Mouse (Mus musculus) heart, adult 2 months (tissue): ENCODE data around the gene Fchsd2. TPM values are rescaled to one million over a fixed set of nuclear protein-coding genes. Genes with fewer than 3 reads are reported as not detected.

Source experiments
- DNase-seq, 2 experiments: peaks; one replicate each; pipeline ENCODE4 v3.0.0; 2021
- H3K27ac ChIP-seq: fragments of 200-600 bp; 2 replicates; pipeline ENCODE4 v1.8.1; 2022
- H3K27me3 ChIP-seq: fragments of 200-500 bp; 2 replicates; pipeline ENCODE4 v1.6.1; 2012; ENCODE audit warnings: mild to moderate bottlenecking, low read length, inconsistent platforms, mixed read lengths; ENCODE audit not compliant: control insufficient read depth, insufficient read depth
- H3K36me3 ChIP-seq: fragments of 200-500 bp; 2 replicates; pipeline ENCODE4 v1.6.1; 2012; ENCODE audit warnings: low read length, inconsistent platforms; ENCODE audit not compliant: control insufficient read depth, insufficient read depth
- H3K4me1 ChIP-seq: fragments of 200-500 bp; 2 replicates; pipeline ENCODE4 v1.6.1; 2011; ENCODE audit warnings: low read length; ENCODE audit not compliant: control insufficient read depth, insufficient read depth
- H3K4me3 ChIP-seq: fragments of 200-600 bp; 2 replicates; pipeline ENCODE4 v1.8.1; 2022
- H3K79me2 ChIP-seq: fragments of 200-500 bp; replicated peaks from 2 replicates; pipeline ENCODE4 v1.6.1; 2012; ENCODE audit warnings: mild to moderate bottlenecking, inconsistent platforms, low read length, moderate library complexity, mixed read lengths; ENCODE audit not compliant: control insufficient read depth, insufficient read depth
- H3K9ac ChIP-seq: fragments of 200-500 bp; 2 replicates; pipeline ENCODE4 v1.6.1; 2012; ENCODE audit warnings: low read depth, mild to moderate bottlenecking, control low read depth, inconsistent platforms, low read length, mixed read lengths
- CTCF ChIP-seq: fragments of 200-600 bp; IDR thresholded peaks from 2 replicates; pipeline ENCODE4 v1.8.1; 2022; ENCODE audit warnings: antibody characterized with exemption, mild to moderate bottlenecking, moderate library complexity
- EP300 ChIP-seq: fragments of 200-500 bp; IDR thresholded peaks from 2 replicates; pipeline ENCODE4 v1.6.1; 2011; ENCODE audit warnings: low read depth, low read length, control low read depth; ENCODE audit not compliant: insufficient read depth
- POLR2A ChIP-seq: fragments of 200-500 bp; IDR thresholded peaks from 2 replicates; pipeline ENCODE4 v1.6.1; 2011; ENCODE audit warnings: mild to moderate bottlenecking, low read depth, low read length, control low read depth; ENCODE audit not compliant: insufficient read depth
- WGBS: fragments of 180-500 bp; shearing (Covaris S2); methylation state at CpG from one replicate; pipeline ENCODE4 v1.1.7; 2018; 5-methylcytosine and 5-hydroxymethylcytosine counted together
- intact Hi-C: fragments of 180-260 bp; cut with DNase I; formaldehyde crosslinking; loops from one replicate; pipeline ENCODE4 v1.15.1; 2025
- long read RNA-seq: library from polyadenylated mRNA; stranded (forward); transcript quantifications from one replicate; pipeline ENCODE4 v2.0.0, GENCODE M21; 2021
- polyA plus RNA-seq: library from polyadenylated mRNA; depleted of rRNA; stranded (reverse); fragments of >200 nt; gene quantifications from 2 replicates; pipeline ENCODE4 v1.2.3, GENCODE M21; 2012; rRNA removed
- total RNA-seq, 2 experiments: library from RNA; stranded (reverse); gene quantifications; 2 replicates each; pipeline ENCODE4 v1.2.3; 2021

Fchsd2 gene
- total RNA-seq: 10 to 100 TPM; 20.9 to 22.4 TPM
- polyA plus RNA-seq: 5.6 and 8.1 TPM in 2 replicates
- long read RNA-seq, full-length matches to known transcripts: 3 of 6 reads
- long read RNA-seq, partial matches to known transcripts: 1 of 6 reads
- long read RNA-seq, other reads (novel, unspliced or antisense): 2 of 6 reads

GRCm38 (mm10) chr7:101092618-101093017 lies at the start of gene Fchsd2:
Fchsd2 (plus strand) TSS chr7:101092863.
- Histone ChIP-seq H3K9ac (no peak within 1 kb of the TSS), H3K4me3 (no peak within 1 kb of the TSS), H3K4me1 (peaks cover 15% of the 10 kb centered on the region), H3K27ac (peak within 1 kb of the TSS; percentile 12; the same call in 1 of the 2 replicates), H3K36me3 (peaks cover 4% of the 10 kb centered on the region), H3K27me3 (no peaks in the 10 kb centered on the region), H3K79me2 (no peaks in the 10 kb centered on the region)
- WGBS: 60% methylated on average over 7 of the region's 7 CpGs
- DNase-seq: peak; percentile 34 to 66
- intact Hi-C loops: no loop called here
- TF ChIP-seq POLR2A: no peak
- TF ChIP-seq EP300: no peak
- TF ChIP-seq CTCF: no peak

GRCm38 (mm10) chr7:101043846-101044541 lies 48.7 kb upstream of the Fchsd2 start:
- no peaks in the 10 kb centered on the region for H3K27me3 ChIP-seq
- intact Hi-C loops: no loop called here
- no peak for DNase-seq
- 81% methylated on average over 8 of the region's 8 CpGs for WGBS
- H3K79me2 ChIP-seq: no peaks in the 10 kb centered on the region
- H3K36me3 ChIP-seq: no peaks in the 10 kb centered on the region
- H3K4me3 ChIP-seq: no peak overlapping the region
- peaks cover 14% of the 10 kb centered on the region for H3K4me1 ChIP-seq
- TF ChIP-seq CTCF (no peak), EP300 (no peak), POLR2A (no peak)
- no peak overlapping the region for H3K9ac ChIP-seq
- H3K27ac ChIP-seq: no peak overlapping the region

- TF ChIP-seq POLR2A (no peak), CTCF (no peak), EP300 (no peak)
- no peak overlapping the region; the same call in 1 of the 2 replicates for H3K27ac ChIP-seq
- DNase-seq: no peak
- 87% methylated on average over 5 of the region's 5 CpGs for WGBS
- peaks cover 13% of the 10 kb centered on the region for H3K4me1 ChIP-seq
- H3K27me3 ChIP-seq: no peaks in the 10 kb centered on the region
- no peak overlapping the region for H3K4me3 ChIP-seq
- no peak overlapping the region for H3K9ac ChIP-seq
- intact Hi-C loops: loop anchor here (2.0 kb wide), 1 partner anchor 35 kb away; the partner anchor contains the start of gene P2ry2
- no peaks in the 10 kb centered on the region for H3K36me3 ChIP-seq
- H3K79me2 ChIP-seq: no peaks in the 10 kb centered on the region
Measured at GRCm38 (mm10) chr7:101048247-101048646, 44.4 kb upstream of the Fchsd2 start.

GRCm38 (mm10) chr7:101049326-101050087 lies 43.2 kb upstream of the Fchsd2 start:
- Histone ChIP-seq H3K27me3 (no peaks in the 10 kb centered on the region), H3K4me1 (peaks cover 13% of the 10 kb centered on the region), H3K4me3 (no peak overlapping the region), H3K79me2 (no peaks in the 10 kb centered on the region), H3K9ac (no peak overlapping the region), H3K27ac (peak overlapping the region; percentile 89), H3K36me3 (no peaks in the 10 kb centered on the region)
- intact Hi-C loops: loop anchor here (2.0 kb wide), 2 partner anchors 37 to 107 kb away; partner anchors contain the start of gene P2ry2
- WGBS: 47% methylated on average over 7 of the region's 7 CpGs
- peak; percentile 71 to 86 for DNase-seq
- TF ChIP-seq EP300 (0 out of 2 replicates have a peak, but pooled peaks have one; percentile 13), CTCF (no peak), POLR2A (peak; percentile 16; the same call in 1 of the 2 replicates)

- 38% methylated on average over 13 of the region's 13 CpGs for WGBS
- H3K9ac ChIP-seq: no peak overlapping the region
- no peaks in the 10 kb centered on the region for H3K27me3 ChIP-seq
- no peaks in the 10 kb centered on the region for H3K36me3 ChIP-seq
- H3K27ac ChIP-seq: peak overlapping the region; percentile 59
- no peak overlapping the region for H3K4me3 ChIP-seq
- H3K79me2 ChIP-seq: no peaks in the 10 kb centered on the region
- DNase-seq: peak in 1 of 2 experiments; percentile 48
- H3K4me1 ChIP-seq: peaks cover 13% of the 10 kb centered on the region
- no peak for TF ChIP-seq POLR2A
- no peak for TF ChIP-seq CTCF
- TF ChIP-seq EP300: no peak
- intact Hi-C loops: loop anchor here (1.0 to 2.0 kb wide), 2 partner anchors 63 to 108 kb away; no protein-coding TSS in a partner anchor
Measured at GRCm38 (mm10) chr7:101050724-101051550, 41.7 kb upstream of the Fchsd2 start.
